Mouse (Mus musculus): ENCODE data around the gene Vmn2r19.

DNA sequence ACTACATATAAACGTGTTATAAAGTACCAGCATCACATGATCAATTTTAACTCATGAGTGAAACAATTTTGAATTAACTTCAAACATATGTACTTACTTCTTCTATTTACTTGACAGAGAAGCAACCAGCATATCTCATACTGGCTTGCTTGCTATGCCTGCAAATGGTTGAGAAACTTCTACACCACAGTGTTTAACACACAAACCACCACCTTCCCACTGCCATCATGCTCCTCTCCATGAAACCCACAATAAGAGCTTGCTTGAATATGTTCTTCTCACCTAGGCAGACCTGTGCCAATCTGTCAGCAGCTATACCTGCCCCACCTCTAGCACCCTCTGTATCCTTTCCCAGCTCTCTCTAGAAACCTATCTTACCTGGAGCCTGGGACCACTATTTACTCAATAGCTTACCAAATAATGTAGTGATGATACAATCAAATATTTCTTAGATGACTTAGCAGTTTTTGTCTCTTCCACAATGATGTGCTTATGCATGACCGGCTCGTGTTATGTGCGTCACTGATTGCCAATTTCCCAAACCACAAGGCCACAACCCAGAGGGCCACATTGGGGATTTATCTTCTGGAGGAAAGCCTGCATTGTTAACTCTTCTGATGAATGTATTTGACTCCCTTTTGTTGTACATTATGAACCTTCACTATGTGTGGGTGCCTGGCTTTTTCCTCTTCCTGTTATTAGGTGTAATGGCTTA is 48.1 kb upstream of the Vmn2r19 start:
- TF ChIP-seq POLR2A (IDR thresholded peaks at IDR 0.05; ENCODE audit: low read depth, low read length), result no peak
- no peak for TF ChIP-seq CTCF (IDR thresholded peaks at IDR 0.05; ENCODE audit: extremely low read depth, insufficient read length, insufficient replicate concordance, low read depth, low read length)
